Mouse (Mus musculus) spleen, postnatal 4 days (tissue): Measurements from ENCODE around the gene Hhat.

Source experiments
- DNase-seq, 2 experiments: peaks; one replicate each; pipeline ENCODE4 v3.0.0; 2022; ENCODE audit warnings: low spot score in 2 of 2

The Hhat gene

GRCm38 (mm10) chr1:192651981-192652605, 118.9 kb downstream of the Hhat start:
- DNase-seq, result no peak

GRCm38 (mm10) chr1:192650586-192650985, 120.4 kb downstream of the Hhat start:
- no peak for DNase-seq

- no peak for DNase-seq
Measured at GRCm38 (mm10) chr1:192650023-192650422, 121.0 kb downstream of the Hhat start.

GRCm38 (mm10) chr1:192649233-192649632, 121.8 kb downstream of the Hhat start:
- peak in 1 of 2 experiments; percentile 29 for DNase-seq

- DNase-seq, result peak in 1 of 2 experiments; percentile 28
Measured at GRCm38 (mm10) chr1:192647361-192647760, 123.7 kb downstream of the Hhat start.

GRCm38 (mm10) chr1:192642126-192642525, 128.9 kb downstream of the Hhat start:
- no peak for DNase-seq

GRCm38 (mm10) chr1:192639175-192639574, 131.8 kb downstream of the Hhat start:
- no peak for DNase-seq

GRCm38 (mm10) chr1:192621843-192622242, 149.2 kb downstream of the Hhat start:
- DNase-seq, result no peak

- no peak for DNase-seq
Measured at GRCm38 (mm10) chr1:192613271-192613670, 157.8 kb downstream of the Hhat start.

GRCm38 (mm10) chr1:192611996-192612739, 158.9 kb downstream of the Hhat start:
- no peak for DNase-seq

GRCm38 (mm10) chr1:192606876-192607275, 164.1 kb downstream of the Hhat start:
- DNase-seq, result no peak

GRCm38 (mm10) chr1:192604413-192604812, 166.6 kb downstream of the Hhat start:
- DNase-seq, result no peak

GRCm38 (mm10) chr1:192603556-192603955, 167.5 kb downstream of the Hhat start:
- no peak for DNase-seq

GRCm38 (mm10) chr1:192601206-192601605, 169.8 kb downstream of the Hhat start:
- no peak for DNase-seq

- no peak for DNase-seq
Measured at GRCm38 (mm10) chr1:192599746-192600145, 171.3 kb downstream of the Hhat start.

GRCm38 (mm10) chr1:192598380-192598779, 172.6 kb downstream of the Hhat start:
- peak; percentile 47 to 81 for DNase-seq

- no peak for DNase-seq
Measured at GRCm38 (mm10) chr1:192595426-192595825, 175.6 kb downstream of the Hhat start.

- DNase-seq, result no peak
Measured at GRCm38 (mm10) chr1:192593492-192593891, 177.5 kb downstream of the Hhat start.

GRCm38 (mm10) chr1:192587451-192587850, 183.6 kb downstream of the Hhat start:
- no peak for DNase-seq

- peak in 1 of 2 experiments; percentile 30 for DNase-seq
Measured at GRCm38 (mm10) chr1:192585289-192585688, 185.7 kb downstream of the Hhat start.

GRCm38 (mm10) chr1:192582921-192583320, 188.1 kb downstream of the Hhat start:
- no peak for DNase-seq

- DNase-seq, result no peak
Measured at GRCm38 (mm10) chr1:192564691-192565090, 206.3 kb downstream of the Hhat start.

- DNase-seq, result no peak
Measured at GRCm38 (mm10) chr1:192559341-192559740, 211.7 kb downstream of the Hhat start.
